Mouse (Mus musculus) heart, adult 9 months (tissue): ENCODE results near the gene Fstl4.

Source experiments
- DNase-seq, 2 experiments: peaks; one replicate each; pipeline ENCODE4 v3.0.0; 2022; ENCODE audit warnings: low spot score in 2 of 2

The Fstl4 gene

GRCm38 (mm10) chr11:52767921-52768320, 3.5 kb downstream of the Fstl4 start:
- no peak for DNase-seq

GRCm38 (mm10) chr11:52773073-52773472, 8.6 kb downstream of the Fstl4 start:
- no peak for DNase-seq

GRCm38 (mm10) chr11:52775291-52775690, 10.9 kb downstream of the Fstl4 start:
- no peak for DNase-seq

GRCm38 (mm10) chr11:52782426-52782825, 18.0 kb downstream of the Fstl4 start:
- no peak for DNase-seq

- DNase-seq: no peak
Measured at GRCm38 (mm10) chr11:52794331-52794730, 29.9 kb downstream of the Fstl4 start.

- no peak for DNase-seq
Measured at GRCm38 (mm10) chr11:52809542-52809941, 45.1 kb downstream of the Fstl4 start.

- DNase-seq: no peak
Measured at GRCm38 (mm10) chr11:52816004-52816403, 51.6 kb downstream of the Fstl4 start.

DNA sequence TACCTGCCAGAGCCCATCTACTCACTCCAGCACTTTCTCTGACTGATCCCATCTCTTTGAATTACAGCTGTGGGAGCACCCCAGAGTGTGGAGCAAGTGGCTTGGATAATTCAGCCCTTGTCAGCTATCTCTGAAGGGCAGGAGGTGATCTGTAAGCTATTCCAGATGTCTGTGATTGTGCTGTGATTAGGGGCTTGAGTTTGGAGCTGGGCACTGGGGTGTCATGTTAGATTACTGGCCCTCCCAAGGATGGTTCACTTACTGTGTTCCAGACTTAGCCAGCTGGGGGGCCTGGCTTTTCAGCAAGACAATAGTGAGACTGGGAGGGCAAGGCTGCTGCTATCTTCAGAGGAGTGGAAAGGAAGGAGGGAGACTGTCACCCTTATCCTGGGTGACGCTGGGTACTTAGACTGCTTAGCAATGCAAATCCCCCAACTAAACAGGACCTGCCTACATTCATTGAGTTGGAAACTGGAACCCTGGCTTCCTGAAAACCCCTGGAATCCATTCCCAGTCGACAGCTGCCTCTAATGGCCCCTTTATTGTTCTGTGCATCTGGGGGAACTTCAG, 56.0 kb downstream of the Fstl4 start:
- DNase-seq: no peak

DNA sequence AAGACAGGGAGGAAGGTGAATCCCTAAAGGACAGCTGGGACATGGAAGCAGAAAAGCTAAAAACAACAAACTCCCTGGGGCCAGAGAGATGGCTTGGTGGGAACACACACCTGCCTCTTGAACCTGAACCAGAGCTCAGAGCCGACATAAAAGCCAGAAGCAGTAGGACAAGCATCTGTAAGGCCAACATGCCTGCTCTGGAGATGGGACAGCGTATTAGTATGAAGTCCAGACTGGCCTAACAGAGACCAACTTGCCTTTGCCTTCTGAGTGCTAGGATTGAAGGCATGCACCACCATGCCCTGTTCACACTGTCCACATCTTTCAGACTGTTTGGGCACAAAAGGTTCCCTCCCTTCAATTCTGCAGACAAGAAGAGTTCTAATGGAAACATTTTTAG, 62.2 kb downstream of the Fstl4 start:
- DNase-seq: no peak

DNA sequence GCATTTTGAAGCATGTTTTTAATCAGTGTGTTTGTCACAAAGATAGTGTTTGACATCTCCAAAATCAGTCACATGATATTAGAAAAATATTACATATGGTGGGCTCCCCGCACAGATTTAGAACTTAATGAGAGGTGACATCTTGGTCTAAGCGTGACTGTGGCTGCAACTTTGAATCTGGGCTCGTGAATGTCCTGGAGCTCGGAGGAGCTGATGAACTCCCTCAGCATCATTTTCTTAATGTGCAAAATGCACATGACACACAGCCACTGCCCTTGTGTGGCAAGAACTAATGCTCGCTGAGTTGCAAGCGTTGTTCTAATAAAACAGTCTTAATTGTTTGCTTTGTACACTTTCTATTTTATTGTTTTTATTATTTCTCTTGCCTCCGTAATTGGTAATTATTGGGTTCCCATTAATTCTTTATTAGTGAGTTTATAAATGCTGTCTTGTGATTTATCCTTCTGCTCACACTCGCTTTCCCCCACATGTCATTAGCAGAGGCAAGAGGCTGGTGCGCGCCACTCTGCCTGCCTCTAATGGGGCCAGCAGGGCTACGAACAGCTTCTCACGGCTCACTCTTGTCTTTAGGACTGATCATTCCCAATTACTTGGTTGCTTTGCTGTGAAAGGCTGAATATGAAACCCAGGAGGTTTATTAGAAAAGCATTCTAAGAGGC, 67.3 kb downstream of the Fstl4 start:
- no peak for DNase-seq

- DNase-seq: no peak
Measured at GRCm38 (mm10) chr11:52832311-52832675, 67.9 kb downstream of the Fstl4 start.

GRCm38 (mm10) chr11:52848691-52849090, 84.3 kb downstream of the Fstl4 start:
- no peak for DNase-seq

DNA sequence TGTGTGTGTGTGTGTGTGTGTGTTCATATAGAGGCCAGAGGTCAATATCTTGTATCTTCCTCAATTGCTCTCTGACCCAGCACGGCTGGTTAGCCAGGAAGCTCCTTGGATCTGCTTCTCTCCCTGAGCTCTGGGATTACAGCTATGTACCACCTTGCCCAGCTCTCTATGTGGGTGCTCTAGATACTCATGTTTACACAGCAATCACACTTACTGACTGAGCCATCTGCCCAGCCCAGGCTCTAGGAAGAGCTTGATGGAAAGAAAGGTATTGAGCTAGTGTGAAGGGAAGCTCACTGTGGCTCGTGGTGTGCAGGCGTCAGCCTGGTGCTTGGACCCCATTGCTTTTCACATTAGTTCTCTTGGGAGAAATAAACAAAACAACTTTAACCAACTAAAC, 85.6 kb downstream of the Fstl4 start:
- DNase-seq: no peak

DNA sequence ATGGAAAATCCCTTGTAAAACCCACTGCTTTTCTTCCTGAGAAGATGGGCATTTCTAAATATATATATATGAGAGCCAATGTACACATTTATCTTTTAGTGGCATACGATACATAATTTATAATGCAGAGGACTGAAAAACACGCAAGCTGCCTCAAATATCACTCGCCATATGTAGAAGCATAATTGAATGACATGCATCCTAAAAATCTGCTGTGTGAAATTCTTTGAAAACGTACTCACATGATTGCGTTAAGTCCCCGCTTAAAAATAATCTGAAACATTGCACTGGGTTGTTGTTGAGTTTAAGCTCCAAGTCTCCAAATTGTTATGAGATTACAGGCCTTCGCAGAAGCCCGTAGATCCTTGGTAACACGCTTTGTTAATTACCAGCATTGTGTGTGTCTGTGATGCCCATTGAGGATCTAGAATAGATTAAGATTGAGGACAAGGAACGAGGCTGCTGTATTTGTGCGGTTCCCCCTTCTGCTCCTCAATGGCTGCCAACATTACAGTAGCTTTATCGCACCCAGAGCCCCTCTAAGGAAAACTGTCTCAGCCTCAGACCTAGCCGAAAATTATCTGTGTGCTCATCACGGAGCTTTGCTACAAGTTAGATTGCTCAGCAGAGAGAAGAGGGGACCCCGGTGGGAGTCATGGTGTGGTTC, 108.5 kb downstream of the Fstl4 start:
- no peak for DNase-seq

GRCm38 (mm10) chr11:52875916-52876765, 111.7 kb downstream of the Fstl4 start:
- peak; percentile 29 to 44 for DNase-seq

GRCm38 (mm10) chr11:52877662-52878061, 113.2 kb downstream of the Fstl4 start:
- peak; percentile 21 to 35 for DNase-seq

DNA sequence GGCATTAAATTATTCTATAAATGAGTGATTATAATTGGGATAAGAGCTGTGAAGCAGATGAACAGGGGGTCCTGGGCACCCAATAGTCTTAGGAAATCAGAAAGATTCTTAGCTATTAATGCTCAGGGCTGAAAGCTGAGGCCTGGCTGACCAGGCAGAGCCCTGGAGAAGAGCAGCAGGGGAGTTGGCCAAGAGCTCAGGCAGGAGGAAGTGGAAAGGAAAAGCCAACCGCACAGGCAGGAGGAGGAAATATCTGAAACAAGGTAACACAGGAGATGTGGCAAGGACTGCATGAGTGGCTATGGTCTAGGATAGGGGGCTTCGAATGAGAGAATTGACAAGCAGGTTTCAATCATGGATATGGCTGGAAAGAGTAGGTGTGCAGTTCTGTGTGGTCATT, 115.5 kb downstream of the Fstl4 start:
- no peak for DNase-seq

DNA sequence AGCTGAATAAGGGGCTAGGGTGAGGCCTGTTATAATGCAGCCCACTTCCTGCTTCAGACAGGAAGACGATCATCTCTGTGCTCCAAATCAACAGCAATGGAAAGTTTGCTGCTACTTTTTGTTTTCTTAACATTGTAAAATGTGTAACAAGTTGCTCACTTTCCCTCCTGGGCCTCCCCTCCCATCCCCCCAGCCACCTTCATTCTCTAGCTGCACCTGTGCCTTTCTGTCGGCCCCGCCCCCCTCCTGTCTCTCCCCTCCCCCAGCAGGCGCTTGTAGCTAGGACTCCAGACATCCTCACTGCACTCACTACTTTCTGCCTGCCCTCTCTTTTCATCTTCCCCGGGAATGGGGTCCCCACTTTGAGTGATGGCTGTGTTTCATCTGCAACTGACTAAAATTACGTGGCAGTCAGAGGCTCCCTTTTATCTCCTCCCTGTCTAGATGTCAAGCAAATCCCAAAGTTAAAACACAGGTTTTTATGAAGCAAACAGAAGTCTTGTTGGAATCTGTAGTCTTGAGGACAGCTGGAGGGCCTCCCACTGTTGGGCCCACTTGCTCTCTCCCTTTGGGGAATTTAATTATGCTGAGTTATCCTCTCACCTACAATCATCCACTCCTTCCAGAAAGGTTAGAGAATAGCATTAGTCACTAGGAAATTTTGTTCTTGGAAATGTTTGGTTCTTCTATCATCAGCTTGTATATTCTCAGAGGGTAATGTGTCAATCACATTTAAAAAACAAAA, 122.3 kb downstream of the Fstl4 start:
- DNase-seq: no peak

GRCm38 (mm10) chr11:52888150-52888549, 123.7 kb downstream of the Fstl4 start:
- no peak for DNase-seq

DNA sequence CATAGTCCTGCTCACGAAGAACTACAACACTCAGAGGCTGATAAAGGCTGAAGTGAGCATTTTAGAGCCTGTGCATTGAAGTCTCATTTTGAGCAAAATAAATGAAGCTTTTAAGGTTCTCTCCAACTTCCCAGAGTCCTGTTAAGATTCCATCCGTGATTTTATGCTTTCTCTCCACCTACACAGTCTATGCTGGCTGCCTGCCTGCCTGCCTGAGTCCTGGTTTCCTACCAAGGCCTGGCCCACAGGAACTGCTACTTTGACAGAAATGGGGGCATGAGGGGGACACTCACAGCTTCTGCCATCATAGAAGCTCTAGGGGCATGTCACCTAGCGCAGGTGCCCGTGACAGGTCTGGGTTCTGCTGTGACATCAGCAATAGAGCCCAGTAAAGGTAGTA, 125.1 kb downstream of the Fstl4 start:
- DNase-seq: no peak

- no peak for DNase-seq
Measured at GRCm38 (mm10) chr11:52890156-52890555, 125.7 kb downstream of the Fstl4 start.

GRCm38 (mm10) chr11:52904101-52904500, 139.7 kb downstream of the Fstl4 start:
- DNase-seq: no peak
